Mouse (Mus musculus) midbrain, postnatal 0 days (tissue): ENCODE results near the gene Wbp2. TPM values are rescaled to one million over a fixed set of nuclear protein-coding genes. Genes with fewer than 3 reads are reported as not detected.
A peak's percentile ranks its signal among the peaks of the same experiment; 100 is the strongest.

Source experiments
- ATAC-seq: fragments of 200-750 bp; cut with Nextera tagmentation; 2 replicates; pipeline ENCODE4 v1.8.0; 2017; ENCODE audit warnings: moderate number of reproducible peaks, mild to moderate bottlenecking, moderate TSS enrichment, moderate library complexity; ENCODE audit not compliant: low FRiP score
- DNase-seq: peaks from one replicate; pipeline ENCODE4 v3.0.0-alpha.2; 2015; ENCODE audit warnings: low spot score
- H3K27ac ChIP-seq: fragments of 300-500 bp; sonication (generic); 2 replicates; pipeline ENCODE4 v1.5.1; 2014; ENCODE audit warnings: low read depth, mild to moderate bottlenecking, low read length, mixed read lengths
- H3K27me3 ChIP-seq: fragments of 300-500 bp; sonication (generic); 2 replicates; pipeline ENCODE4 v1.6.1; 2014; ENCODE audit warnings: low read length, control low read depth, mixed read lengths; ENCODE audit not compliant: insufficient read depth
- H3K36me3 ChIP-seq: fragments of 300-500 bp; sonication (generic); 2 replicates; pipeline ENCODE4 v1.6.1; 2014; ENCODE audit warnings: low read length, control low read depth, mixed read lengths; ENCODE audit not compliant: insufficient read depth
- H3K4me1 ChIP-seq: fragments of 300-500 bp; sonication (generic); 2 replicates; pipeline ENCODE4 v1.6.1; 2014; ENCODE audit warnings: mild to moderate bottlenecking, control low read depth, antibody characterized with exemption, low read length, mixed read lengths; ENCODE audit not compliant: insufficient read depth
- H3K4me2 ChIP-seq: fragments of 300-500 bp; sonication (generic); 2 replicates; pipeline ENCODE4 v1.6.1; 2014; ENCODE audit warnings: low read depth, mild to moderate bottlenecking, low read length, mixed read lengths; ENCODE audit not compliant: poor library complexity, severe bottlenecking
- H3K4me3 ChIP-seq: fragments of 300-500 bp; sonication (generic); 2 replicates; pipeline ENCODE4 v1.5.1; 2014; ENCODE audit warnings: low read depth, mild to moderate bottlenecking, low read length, moderate library complexity
- H3K9ac ChIP-seq: fragments of 300-500 bp; sonication (generic); replicated peaks from 2 replicates; pipeline ENCODE4 v1.6.1; 2014; ENCODE audit warnings: mild to moderate bottlenecking, low read length, moderate library complexity, mixed read lengths; ENCODE audit not compliant: poor library complexity, severe bottlenecking
- H3K9me3 ChIP-seq: fragments of 300-500 bp; sonication (generic); 2 replicates; pipeline ENCODE4 v1.6.1; 2016; ENCODE audit warnings: low read length, control low read depth
- CTCF ChIP-seq: IDR thresholded peaks from 2 replicates; pipeline ENCODE4 v1.5.1; 2016; ENCODE audit warnings: antibody characterized with exemption, mild to moderate bottlenecking
- whole genome bisulfite sequencing: fragments of 180-500 bp; shearing (Covaris S2); extraction: QIAGEN DNeasy Blood & Tissue Kit; methylation state at CpG from one replicate; pipeline ENCODE4 v1.1.7; 2014; 5-methylcytosine and 5-hydroxymethylcytosine counted together
- polyA plus RNA-seq: library from polyadenylated mRNA; unstranded; fragments of >200 nt; fragmentation: Nextera tagmentation; extraction: Ambion mirVana; gene quantifications from 2 replicates; pipeline ENCODE4 v1.2.1, GENCODE M21; 2015
- total RNA-seq: library from RNA; depleted of rRNA; stranded (reverse); fragments of >200 nt; gene quantifications from 2 replicates; pipeline ENCODE4 v1.2.3, GENCODE M21; 2014

Gene Wbp2
- total and polyA plus RNA-seq, 2 experiments from 2014 or later: 150 to 254 TPM

DNA sequence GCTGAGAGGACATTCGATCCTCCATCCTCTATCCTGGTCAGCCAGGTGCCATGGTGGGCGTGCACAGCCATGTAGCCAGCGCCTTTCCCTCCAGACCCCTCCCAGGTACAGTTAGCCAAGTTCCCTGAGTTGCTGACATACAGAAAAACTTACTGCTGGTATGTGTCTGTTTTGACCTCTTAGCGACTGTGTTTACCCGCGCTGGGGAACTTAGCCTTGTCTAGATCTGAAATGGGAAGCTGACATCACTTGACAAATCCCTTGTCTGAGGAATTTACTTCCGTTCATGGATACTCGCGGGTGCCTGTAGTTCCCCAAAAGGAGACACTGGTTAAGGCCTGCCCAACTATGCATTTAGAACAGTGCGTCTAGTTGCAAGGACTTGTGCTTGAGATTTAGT, 23.7 kb upstream of the Wbp2 start:
- DNase-seq (no peak), ATAC-seq (no peak)
- Histone ChIP-seq H3K9me3 (no peaks in the 10 kb centered on the region), H3K9ac (no peak overlapping the region; the same call in 1 of the 2 replicates), H3K4me2 (peak overlapping the region; percentile 66; the same call in 1 of the 2 replicates), H3K4me3 (peak overlapping the region; percentile 41), H3K27ac (no peak overlapping the region), H3K4me1 (no peaks in the 10 kb centered on the region), H3K36me3 (no peaks in the 10 kb centered on the region), H3K27me3 (peaks cover 50% of the 10 kb centered on the region)
- TF ChIP-seq CTCF: no peak
- WGBS: 29% methylated on average over 10 of the region's 10 CpGs

DNA sequence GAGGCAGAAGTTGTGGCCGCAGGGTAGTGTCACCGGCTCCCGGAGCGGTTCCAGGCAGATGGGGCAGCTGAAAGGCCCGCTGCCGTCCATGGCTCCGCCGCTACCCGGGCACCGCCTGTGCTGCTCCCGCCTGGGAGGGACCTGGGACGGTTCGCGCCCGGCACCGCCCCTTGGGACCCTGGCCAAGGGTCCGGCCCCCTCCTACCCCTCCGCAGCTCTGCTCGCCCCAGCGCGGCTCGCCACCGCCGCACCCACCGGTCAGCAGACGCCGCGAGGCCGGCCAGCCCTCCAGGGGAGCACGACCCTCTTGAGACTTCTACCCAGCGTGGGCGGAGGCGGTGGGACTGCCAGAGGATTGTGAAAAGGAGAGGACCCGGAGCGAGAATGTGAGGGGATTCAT, 23.3 kb upstream of the Wbp2 start:
- WGBS: 2% methylated on average over 35 of the region's 35 CpGs
- Histone ChIP-seq H3K4me3 (peak overlapping the region; percentile 41), H3K4me1 (no peaks in the 10 kb centered on the region), H3K36me3 (no peaks in the 10 kb centered on the region), H3K9ac (peak overlapping the region; percentile 42), H3K27ac (0 out of 2 replicates have a peak overlapping the region, but pooled peaks have one; percentile 12), H3K9me3 (no peaks in the 10 kb centered on the region), H3K27me3 (peaks cover 50% of the 10 kb centered on the region), H3K4me2 (peak overlapping the region; percentile 66)
- DNase-seq: no peak
- TF ChIP-seq CTCF: no peak
- ATAC-seq: no peak

DNA sequence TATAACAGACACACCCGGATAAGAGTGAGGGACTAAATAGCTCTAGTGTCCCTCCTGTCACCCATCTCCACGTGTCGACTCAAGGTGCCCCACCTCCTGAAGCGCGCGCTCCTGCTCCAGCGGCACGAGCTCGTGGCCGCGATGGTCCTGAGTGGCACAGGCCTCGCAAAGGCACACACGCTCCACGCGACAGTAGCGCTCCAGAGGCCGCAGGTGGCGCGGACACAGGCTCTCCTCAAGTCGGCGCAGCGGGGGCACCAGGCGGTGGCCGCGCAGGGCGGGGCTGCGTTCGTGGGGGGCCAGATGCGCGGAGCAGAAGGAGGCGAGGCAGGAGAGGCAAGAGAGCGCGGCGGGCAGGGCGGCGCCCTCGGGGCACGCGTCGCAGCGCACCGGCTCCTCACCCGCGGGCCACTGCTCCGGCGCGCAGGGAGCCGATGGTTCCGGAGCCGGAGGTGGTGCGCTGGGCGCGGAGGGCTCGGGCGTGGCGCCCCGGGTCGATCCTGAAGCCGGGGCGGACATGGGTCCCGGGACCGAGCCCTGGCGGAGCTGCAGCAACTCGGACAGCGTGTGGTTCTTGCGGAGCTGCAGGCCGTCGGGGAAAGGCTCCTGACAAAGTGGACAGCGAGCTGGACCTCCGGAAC, 22.8 kb upstream of the Wbp2 start:
- Histone ChIP-seq H3K4me3 (peak overlapping the region; percentile 41), H3K36me3 (no peaks in the 10 kb centered on the region), H3K27me3 (peaks cover 50% of the 10 kb centered on the region), H3K4me2 (peak overlapping the region; percentile 66), H3K9me3 (no peaks in the 10 kb centered on the region), H3K27ac (0 out of 2 replicates have a peak overlapping the region, but pooled peaks have one; percentile 12), H3K9ac (peak overlapping the region; percentile 42), H3K4me1 (no peaks in the 10 kb centered on the region)
- ATAC-seq: no peak
- 2% methylated on average over 64 of the region's 70 CpGs for WGBS
- no peak for DNase-seq
- no peak for TF ChIP-seq CTCF

DNA sequence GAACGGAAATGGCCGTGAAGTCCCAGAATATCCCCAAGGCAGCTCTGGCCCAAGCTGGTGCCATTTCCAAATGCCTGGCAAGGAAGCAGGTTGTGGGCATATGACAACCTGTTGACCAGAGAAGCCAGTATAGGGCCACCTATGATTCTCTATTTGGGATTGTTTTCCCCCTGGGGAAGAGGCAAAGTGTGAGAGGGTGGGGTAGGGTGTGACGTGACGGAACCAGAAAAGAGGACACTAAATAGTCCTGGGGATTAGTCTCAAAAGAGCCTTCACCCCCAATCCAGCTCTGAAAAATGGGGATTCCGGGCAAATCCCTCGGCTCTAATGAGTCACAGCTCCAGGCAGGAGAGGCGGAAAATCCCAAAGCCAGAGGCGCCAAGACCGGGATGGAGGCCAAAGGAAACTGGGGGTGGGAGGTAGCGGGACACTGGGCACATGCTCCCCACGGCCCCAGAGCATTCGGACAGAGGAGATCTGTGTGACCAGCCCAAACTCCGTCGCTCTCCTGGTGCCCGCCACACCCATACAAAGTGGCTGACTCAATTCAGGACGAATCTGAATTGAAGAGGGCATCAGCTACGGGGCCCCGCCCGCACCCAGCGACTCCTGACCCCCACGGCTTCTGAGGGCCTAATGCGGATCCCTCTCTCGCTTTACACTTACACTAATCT, 21.8 kb upstream of the Wbp2 start:
- peak overlapping the region; percentile 66 for H3K4me2 ChIP-seq
- ATAC-seq: no peak
- TF ChIP-seq CTCF: no peak
- DNase-seq: no peak
- H3K9ac ChIP-seq: no peak overlapping the region
- WGBS: 2% methylated on average over 16 of the region's 23 CpGs
- H3K4me3 ChIP-seq: peak overlapping the region; percentile 41
- H3K9me3 ChIP-seq: no peaks in the 10 kb centered on the region
- H3K4me1 ChIP-seq: no peaks in the 10 kb centered on the region
- H3K27me3 ChIP-seq: peaks cover 50% of the 10 kb centered on the region
- H3K36me3 ChIP-seq: no peaks in the 10 kb centered on the region
- no peak overlapping the region for H3K27ac ChIP-seq

DNA sequence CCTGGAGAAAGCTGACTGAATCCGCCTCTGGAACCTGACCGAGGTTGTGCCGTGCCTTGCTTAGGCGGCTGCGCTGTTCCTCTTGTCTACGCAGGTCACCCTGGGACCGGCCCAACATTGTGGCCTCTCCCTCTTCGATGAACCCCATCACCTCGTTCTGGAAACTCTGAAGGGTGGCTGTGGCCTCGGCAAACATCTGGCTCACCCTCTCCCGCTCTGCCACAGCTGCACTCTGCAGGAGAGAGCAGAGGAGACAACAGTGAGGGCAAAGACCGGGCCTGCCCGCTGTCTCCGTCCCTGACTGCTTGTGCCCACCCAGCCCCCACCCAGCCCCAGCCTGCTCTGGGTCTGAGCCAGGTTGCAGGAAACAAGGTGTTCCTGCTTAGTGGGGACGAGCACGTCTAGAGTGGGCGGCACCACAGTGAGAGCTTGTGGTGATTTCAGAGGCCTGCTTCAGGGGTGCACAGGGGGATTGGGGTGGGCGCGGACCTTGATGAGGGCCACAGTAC, 21.0 kb upstream of the Wbp2 start:
- no peak for DNase-seq
- Histone ChIP-seq H3K4me2 (peak overlapping the region; percentile 66), H3K4me3 (peak overlapping the region; percentile 14; the same call in 1 of the 2 replicates), H3K27me3 (peaks cover 50% of the 10 kb centered on the region), H3K9ac (no peak overlapping the region), H3K4me1 (no peaks in the 10 kb centered on the region), H3K27ac (no peak overlapping the region), H3K36me3 (no peaks in the 10 kb centered on the region), H3K9me3 (no peaks in the 10 kb centered on the region)
- no peak for TF ChIP-seq CTCF
- no peak for ATAC-seq
- WGBS: 17% methylated on average over 19 of the region's 19 CpGs
